ENCODE assay signal across 17 mouse cellular contexts in the genomic region with DNA sequence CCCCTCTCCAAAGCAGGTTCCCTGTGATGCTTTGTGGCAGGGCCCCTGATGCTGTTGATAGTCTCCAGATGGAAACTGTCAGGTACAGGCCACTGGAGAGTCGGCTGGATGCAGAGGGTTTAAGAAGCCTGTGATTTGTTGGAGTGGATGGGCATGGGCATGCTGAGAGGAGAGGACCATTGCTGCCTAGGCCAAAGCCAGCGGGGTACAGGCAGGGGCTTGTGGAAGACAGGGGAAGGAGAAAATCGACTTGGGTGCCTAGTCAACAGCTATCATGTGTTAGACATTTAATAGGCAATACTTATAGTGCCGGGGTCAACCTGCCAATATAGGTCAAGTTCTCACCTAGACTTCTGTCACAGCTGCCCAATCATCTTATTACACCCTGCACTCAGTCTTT.
"Had no signal": no experiment of that assay in that cellular context is flagged by ENCODE, and none has a peak within 500 bp of the region (broad histone marks: within the 10 kb centered on the region; RNA-seq: fewer than 3 reads in every experiment).

No protein-coding gene starts in this region.

- H3K27ac ChIP-seq: lung, embryonic 15.5 days; macrophage; midbrain, embryonic 12.5 days; neural tube, embryonic 12.5 days; stomach, embryonic 15.5 days; stomach, postnatal 0 days had no signal

- H3K9me3 ChIP-seq: lung, embryonic 15.5 days; midbrain, embryonic 12.5 days; neural tube, embryonic 12.5 days; stomach, embryonic 15.5 days had no signal

- H3K9ac ChIP-seq: liver, postnatal 0 days; lung, embryonic 15.5 days; midbrain, embryonic 12.5 days; neural tube, embryonic 12.5 days; stomach, embryonic 15.5 days had no signal

- H3K4me2 ChIP-seq: lung, embryonic 15.5 days; midbrain, embryonic 12.5 days; neural tube, embryonic 12.5 days; stomach, embryonic 15.5 days had no signal

- DNase-seq: liver, postnatal 0 days; lung, adult 2 months; lung, postnatal 14 days; lung, postnatal 36 days; midbrain, embryonic 14.5 days; right cerebral cortex, postnatal 14 days; thymus, adult 2 months; thymus, postnatal 25 days; thymus, postnatal 4 days had no signal

- H3K4me3 ChIP-seq: lung, embryonic 15.5 days; megakaryocyte, embryonic 14.5 days; midbrain, embryonic 12.5 days; neural tube, embryonic 12.5 days; stomach, embryonic 15.5 days had no signal

- H3K36me3 ChIP-seq: lung, embryonic 15.5 days; midbrain, embryonic 12.5 days; neural tube, embryonic 12.5 days; stomach, embryonic 15.5 days had no signal

- H3K4me1 ChIP-seq: lung, embryonic 15.5 days; megakaryocyte, embryonic 14.5 days; midbrain, embryonic 12.5 days; neural tube, embryonic 12.5 days; stomach, embryonic 15.5 days had no signal

- H3K27me3 ChIP-seq: lung, embryonic 15.5 days; megakaryocyte, embryonic 14.5 days; midbrain, embryonic 12.5 days; neural tube, embryonic 12.5 days; stomach, embryonic 15.5 days had no signal

- ATAC-seq: liver, postnatal 0 days; lung, postnatal 0 days had no signal
